Mouse (Mus musculus) kidney, adult 8-10 months (tissue): ENCODE results near the gene Duox1.

Experiments used
- DNase-seq, 2 experiments: peaks; one replicate each; pipeline ENCODE4 v3.0.0; 2022

Duox1 gene

DNA sequence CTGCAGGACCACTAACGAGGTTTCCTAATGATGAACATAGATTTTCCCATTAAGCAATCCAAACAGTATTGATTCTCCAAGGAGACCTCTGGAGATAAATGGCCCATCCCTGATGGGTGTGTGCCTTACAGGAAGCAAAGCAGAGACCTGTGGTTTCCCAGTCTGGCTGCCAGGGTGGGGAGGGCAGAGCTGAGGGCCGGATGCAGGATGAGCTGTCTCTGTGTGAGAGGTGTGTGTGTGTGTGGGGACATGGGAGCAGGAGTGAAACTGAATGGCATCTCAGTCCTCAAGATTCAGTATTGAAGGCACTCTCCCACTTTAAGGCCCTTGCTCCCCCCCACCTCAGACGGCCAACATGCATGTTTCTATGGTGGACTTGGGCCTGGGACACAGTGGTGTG is 40.7 kb downstream of the Duox1 start:
- no peak for DNase-seq

DNA sequence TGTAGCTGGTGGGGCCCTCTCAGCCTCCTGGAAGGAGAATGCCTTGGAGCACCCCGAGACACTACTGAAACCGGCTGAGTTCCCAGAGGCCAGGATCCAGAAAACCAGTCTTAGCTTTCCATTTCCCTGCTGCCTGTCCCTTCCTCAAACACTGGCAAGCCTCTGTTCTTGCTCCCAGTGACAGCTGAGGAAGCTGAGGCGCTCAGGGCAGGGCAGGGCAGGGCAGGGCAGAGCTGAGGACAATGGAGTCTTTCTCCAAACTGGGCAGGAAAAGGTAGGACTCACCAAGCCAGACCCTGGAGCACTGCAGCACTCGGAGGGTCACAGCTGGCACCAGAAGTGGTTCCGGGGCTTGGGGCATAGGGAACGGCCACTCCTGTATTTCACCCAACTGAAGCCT is 44.8 kb downstream of the Duox1 start:
- no peak for DNase-seq

DNA sequence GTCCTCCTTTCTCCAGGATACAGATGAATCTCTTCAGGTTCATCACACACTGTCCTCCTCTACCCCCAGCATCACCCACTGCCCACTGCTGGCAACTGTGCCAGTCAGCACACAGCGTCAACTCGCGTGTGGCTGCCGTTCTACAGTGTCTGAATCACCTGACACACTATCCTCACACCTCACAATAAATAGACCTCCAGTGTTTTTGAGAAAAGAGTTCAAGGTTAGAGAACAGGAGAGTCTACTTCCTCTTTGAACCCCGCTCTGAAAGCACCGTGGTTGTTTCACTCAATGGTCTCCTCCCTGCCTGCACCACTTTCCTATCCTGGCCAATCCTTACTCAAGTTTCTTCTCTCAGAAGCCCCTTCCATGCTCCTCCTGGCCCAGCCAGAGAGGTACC is 45.7 kb downstream of the Duox1 start:
- DNase-seq = no peak

- no peak for DNase-seq
Measured at GRCm38 (mm10) chr2:122361868-122362621, 46.6 kb downstream of the Duox1 start.

DNA sequence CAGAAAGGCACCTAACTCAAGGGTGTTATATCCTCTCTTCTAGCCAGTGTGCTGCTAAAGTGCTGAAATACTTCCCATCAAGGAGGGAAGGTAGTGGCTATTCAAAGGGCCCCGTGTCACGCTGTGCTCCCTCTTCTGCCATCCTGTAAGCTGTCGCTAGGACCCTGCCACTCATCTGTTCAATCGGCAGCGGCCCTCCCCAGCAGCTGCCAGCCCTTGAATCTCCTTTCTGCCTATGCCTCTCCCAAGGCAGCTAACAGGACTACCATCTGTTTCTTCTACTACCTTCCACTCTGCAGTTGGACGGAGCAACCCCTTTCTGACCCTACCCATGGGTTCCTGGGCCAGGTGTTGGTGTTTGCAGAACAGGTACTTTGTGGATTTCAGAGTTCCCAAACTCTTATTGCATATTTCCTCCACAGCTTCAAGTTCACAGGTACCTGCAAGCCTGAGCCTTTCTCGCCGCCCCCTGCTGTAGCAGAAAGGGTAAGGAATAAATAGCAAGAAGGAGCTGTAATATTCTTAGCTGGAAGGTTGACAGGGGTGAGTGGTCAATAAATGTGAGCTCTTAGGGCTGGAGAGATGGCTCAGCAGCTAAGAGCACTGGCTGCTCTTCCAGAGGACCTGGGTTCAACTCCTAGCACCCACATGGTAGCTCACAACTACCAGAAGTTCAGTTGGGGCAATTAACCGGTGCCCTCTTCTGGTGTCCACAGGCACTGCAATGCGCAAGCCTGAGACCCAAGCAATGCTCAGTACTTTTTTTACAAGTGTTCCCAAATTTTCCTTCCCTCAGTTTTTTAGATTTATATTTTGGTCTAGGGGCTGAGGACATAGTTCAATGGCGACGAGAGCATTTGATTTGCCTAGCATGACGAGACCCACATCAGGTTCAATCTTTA is 47.4 kb downstream of the Duox1 start:
- no peak for DNase-seq

DNA sequence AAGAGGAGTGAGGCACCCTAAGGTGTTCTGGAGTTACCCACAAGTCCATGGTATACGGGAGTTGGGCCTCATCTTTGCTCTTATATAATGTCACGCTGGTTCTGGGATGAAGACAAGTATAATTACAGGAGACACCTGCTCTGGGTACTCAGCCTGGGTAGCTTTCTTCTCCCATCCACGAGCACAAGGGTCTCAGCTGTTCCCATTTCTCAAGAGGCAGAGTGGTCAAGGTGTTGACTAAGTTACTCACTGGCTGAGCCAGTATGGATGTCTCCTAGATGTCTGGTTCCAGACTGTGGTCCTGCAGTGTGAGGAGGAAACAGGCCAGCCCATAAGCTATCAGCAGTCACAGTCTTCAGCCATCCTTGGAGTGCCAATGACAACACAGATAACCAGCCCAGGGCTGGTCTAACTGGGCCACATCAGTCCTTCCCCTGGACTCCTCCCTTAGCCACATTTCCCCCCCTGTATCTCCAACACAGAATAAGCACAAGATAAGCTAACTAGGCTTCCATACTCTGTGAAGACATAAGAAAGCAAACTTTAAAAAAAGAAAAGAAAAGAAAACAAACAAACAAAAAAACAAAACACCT is 49.0 kb downstream of the Duox1 start:
- no peak for DNase-seq

GRCm38 (mm10) chr2:122365244-122365866 is 49.9 kb downstream of the Duox1 start:
- DNase-seq = no peak

- no peak for DNase-seq
Measured at GRCm38 (mm10) chr2:122366039-122366438, 50.6 kb downstream of the Duox1 start.

DNA sequence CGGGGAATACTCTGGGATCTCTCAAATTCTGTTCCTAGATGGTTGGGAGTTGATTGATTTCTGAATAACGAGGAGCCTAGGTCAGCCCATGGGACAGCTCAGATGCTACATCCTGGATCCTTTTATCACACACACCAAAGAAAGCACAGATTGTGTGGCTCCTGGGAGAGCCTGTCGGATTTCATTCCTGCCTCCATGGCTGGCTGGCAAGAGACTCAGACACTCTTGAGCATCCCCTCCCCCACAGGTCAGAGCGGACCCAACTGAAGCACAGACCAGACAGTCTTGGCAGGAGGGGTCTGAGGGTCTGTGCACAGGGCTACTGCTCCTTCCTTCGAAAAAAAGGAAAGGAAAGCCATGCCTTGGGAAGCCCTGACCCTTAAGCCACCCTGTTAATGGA is 51.2 kb downstream of the Duox1 start:
- DNase-seq = no peak

- DNase-seq = no peak
Measured at GRCm38 (mm10) chr2:122367181-122367580, 51.7 kb downstream of the Duox1 start.

GRCm38 (mm10) chr2:122367701-122368080 is 52.2 kb downstream of the Duox1 start:
- DNase-seq = no peak

DNA sequence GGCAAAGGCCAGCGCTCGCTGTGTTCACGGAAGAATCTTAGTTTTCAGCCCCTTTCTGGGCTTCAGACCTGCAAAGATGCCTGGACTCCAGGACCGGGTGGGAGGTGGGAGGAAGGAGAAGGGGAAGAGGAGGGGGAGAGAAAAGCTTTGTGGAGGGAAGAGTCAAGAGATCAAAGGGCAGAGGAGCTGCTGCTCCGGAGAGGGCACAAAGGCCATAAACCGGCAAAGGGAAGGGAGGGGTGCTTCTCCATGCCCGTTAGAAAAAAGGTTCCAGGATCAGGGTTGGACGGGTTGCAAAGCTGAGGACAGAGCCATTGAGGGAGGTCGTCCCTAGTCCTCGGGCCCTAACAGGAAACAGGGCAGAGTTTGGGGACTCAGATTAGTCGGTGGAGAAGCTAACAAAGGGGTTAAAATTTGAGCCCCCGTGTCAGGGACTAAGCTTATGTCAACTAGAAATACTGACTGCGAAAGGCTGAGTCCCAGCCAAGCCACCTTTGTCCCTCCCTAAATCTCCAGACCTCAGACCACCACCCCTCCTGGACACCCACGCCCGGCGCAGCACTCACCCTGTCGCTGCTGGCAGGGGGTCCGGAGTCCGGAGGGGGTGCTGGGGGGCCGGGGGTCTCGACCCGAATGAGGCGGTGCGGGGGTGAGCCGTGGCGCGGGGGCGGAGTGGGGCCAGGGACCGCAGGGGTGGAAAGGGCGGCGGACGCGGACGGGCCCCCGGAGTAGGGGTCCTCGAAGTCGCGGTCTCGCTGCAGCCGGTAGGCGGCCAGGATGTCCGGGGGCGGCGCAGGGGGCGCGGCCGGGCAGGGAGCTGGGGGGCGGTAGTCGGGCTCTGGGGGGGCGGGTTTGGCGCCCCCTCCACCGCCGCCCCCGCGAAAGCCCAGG is 52.9 kb downstream of the Duox1 start:
- peak in 1 of 2 experiments; percentile 36 for DNase-seq

DNA sequence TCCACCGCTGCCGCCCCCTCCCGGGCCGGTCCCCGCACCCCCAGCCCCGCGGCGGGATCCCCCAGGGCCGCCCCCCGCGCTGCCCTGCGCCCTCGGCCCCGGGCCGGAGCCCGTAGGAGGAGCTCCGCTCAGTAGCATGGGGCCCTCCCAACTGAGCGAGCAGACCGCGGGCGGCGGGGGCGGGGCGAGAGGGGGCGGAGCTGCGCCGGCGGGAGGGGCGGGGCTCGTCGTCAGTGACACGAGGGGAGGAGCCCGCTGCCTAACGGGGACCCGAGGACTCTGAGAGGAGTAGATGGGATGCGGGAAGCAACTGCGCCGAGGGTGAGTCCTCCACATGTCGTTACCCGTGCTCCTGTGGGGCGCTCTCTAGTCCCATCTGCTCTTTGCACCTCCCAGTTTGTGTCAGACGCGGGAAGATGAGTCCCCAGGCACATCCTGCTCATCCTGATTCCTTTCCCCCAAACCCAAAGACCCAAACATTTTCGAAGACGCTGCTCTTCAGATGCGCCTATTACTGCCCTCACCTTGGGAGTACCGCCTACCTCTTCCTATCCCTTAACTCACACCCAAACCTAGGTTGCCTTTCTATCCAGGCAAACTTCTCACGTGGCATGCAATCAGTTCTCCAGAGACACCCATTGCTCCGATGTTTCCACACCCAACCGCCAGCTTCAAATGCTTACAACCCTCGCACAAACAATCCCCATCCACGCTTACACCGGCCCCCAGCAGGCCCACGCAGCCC is 53.7 kb downstream of the Duox1 start, which contains the start of gene Shf:
Gene Shf, minus strand, starts transcription at position 168 of the 745 bp plus-strand sequence.
- peak; percentile 72 to 82 for DNase-seq

- DNase-seq = no peak
Measured at GRCm38 (mm10) chr2:122370101-122370750, 54.8 kb downstream of the Duox1 start.

DNA sequence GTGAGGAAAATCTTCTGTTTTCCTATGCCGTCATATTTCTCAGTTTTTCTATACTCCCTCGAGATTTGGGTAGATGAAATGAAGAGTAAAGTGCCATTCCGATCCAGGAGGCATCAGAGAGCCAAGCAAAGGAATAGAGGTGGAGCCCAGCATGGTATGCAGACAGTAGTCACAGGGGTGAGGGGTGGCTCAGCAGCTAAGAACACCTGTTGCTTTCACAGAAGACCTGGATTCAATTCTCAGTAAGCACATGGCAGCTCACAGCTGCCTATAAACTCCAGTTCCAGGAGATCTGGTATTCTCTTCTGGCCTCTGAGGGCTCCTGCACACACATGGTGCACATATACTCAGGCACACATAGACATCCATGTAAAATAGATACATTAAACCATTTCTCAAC is 56.6 kb downstream of the Duox1 start:
- no peak for DNase-seq

- no peak for DNase-seq
Measured at GRCm38 (mm10) chr2:122372541-122372940, 57.1 kb downstream of the Duox1 start.

GRCm38 (mm10) chr2:122374012-122374411 is 58.5 kb downstream of the Duox1 start:
- no peak for DNase-seq

DNA sequence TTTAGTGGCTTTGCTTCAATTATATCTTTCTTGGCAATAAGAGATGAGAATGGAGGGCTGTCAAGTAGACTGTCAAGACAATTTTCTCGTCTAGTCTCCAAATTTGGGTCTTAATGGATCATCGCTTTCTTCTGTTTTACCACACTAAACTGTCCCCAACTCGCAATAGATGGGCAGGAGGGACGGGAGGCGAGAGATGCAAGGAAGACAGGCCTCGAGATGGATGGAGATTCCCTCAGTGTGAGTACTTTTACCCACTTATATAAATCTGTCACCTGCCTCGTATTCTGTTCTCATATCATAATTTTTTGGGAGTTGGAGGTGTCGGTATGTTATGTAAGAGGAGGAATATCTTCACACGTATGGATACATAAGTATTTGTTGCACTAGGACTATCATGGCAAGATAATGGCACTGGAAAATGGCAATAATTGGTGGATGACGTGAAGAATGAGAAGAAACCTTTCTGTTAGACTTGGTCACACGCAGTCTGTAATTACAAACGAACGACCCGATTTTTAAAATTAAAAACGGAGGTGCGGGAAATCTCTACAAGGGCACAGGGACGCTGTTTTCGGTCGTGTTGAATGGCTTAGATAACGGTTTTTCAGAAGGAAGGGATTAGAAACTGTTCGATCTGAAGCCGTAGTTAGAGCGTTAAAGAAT is 59.3 kb downstream of the Duox1 start:
- no peak for DNase-seq

GRCm38 (mm10) chr2:122375391-122375991 is 60.0 kb downstream of the Duox1 start:
- DNase-seq = peak; percentile 97
